Mouse (Mus musculus) erythroblast, embryonic 14.5 days (primary cell): ENCODE measurements around the gene Cds2.

Experiments
- GATA1 ChIP-seq: IDR thresholded peaks from 2 replicates; pipeline ENCODE4 v1.6.1; 2012; ENCODE audit warnings: low read length, inconsistent platforms, mixed read lengths
- TAL1 ChIP-seq: IDR thresholded peaks from 3 replicates; pipeline ENCODE4 v1.6.1; 2012; ENCODE audit warnings: low read length, inconsistent platforms, mixed read lengths

- no peak for TF ChIP-seq TAL1
- TF ChIP-seq GATA1, result no peak
Measured at GRCm38 (mm10) chr2:132235975-132236374, 27.0 kb upstream of the Cds2 start.
